Mouse (Mus musculus) bone marrow, adult 2 months (tissue): ENCODE measurements around the gene Arhgap25. TPM values are rescaled to one million over a fixed set of nuclear protein-coding genes. Genes with fewer than 3 reads are reported as not detected.

ENCODE experiments used
- H3K27ac ChIP-seq: fragments of 200-500 bp; 2 replicates; pipeline ENCODE4 v1.5.1; 2012; ENCODE audit warnings: low read depth, mild to moderate bottlenecking, control low read depth, inconsistent platforms, low read length; ENCODE audit not compliant: control insufficient read depth, poor library complexity, insufficient read depth
- H3K4me1 ChIP-seq: fragments of 200-500 bp; 2 replicates; pipeline ENCODE4 v1.6.1; 2011; ENCODE audit warnings: low read length; ENCODE audit not compliant: control insufficient read depth, insufficient read depth
- H3K4me3 ChIP-seq: fragments of 200-500 bp; replicated peaks from 2 replicates; pipeline ENCODE3; 2011; ENCODE audit warnings: mild to moderate bottlenecking, low read depth, low read length, control low read depth; ENCODE audit not compliant: control insufficient read depth
- CTCF ChIP-seq: fragments of 200-500 bp; IDR thresholded peaks from 2 replicates; pipeline ENCODE4 v1.5.1; 2011; ENCODE audit warnings: low read length, control low read depth; ENCODE audit not compliant: control insufficient read depth, insufficient read depth
- POLR2A ChIP-seq: fragments of 200-500 bp; IDR thresholded peaks from 2 replicates; pipeline ENCODE4 v1.6.1; 2011; ENCODE audit warnings: low read depth, mild to moderate bottlenecking, control low read depth, low read length, borderline replicate concordance; ENCODE audit not compliant: control insufficient read depth
- WGBS: fragments of 180-500 bp; shearing (Covaris S2); methylation state at CpG from one replicate; pipeline ENCODE4 v1.1.7; 2018; 5-methylcytosine and 5-hydroxymethylcytosine counted together
- polyA plus RNA-seq: library from polyadenylated mRNA; stranded (reverse); fragments of >200 nt; gene quantifications from 2 replicates; pipeline ENCODE4 v1.2.4, GENCODE M21; 2011; ENCODE audit warnings: low replicate concordance; ENCODE audit not compliant: missing spikeins, insufficient read depth, insufficient read length

The Arhgap25 gene
- polyA plus RNA-seq, 1 experiment = 24.4 TPM

DNA sequence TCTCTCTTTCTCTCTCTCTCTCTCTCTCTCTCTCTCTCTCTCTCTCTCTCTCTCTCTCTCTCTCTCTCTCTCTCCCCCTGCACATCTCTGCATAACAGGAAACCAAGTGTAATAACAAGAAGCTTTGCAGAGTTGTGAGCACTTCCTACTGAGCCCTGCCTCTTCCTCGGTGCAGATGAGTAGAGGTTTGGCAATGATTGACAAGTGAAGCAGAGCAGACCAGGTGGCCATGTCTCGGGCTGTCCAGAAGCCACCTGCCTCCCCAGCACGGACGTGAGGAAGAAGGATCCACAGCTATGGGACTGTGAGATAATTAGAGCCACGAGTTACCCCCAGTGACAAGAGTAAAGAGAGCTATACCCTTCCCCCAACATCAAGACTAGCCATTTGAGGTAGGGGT is 29.1 kb downstream of the Arhgap25 start:
- 6% methylated on average over 5 of the region's 5 CpGs for WGBS
- peak overlapping the region; percentile 68 for H3K27ac ChIP-seq
- no peak for TF ChIP-seq POLR2A
- no peak for TF ChIP-seq CTCF

DNA sequence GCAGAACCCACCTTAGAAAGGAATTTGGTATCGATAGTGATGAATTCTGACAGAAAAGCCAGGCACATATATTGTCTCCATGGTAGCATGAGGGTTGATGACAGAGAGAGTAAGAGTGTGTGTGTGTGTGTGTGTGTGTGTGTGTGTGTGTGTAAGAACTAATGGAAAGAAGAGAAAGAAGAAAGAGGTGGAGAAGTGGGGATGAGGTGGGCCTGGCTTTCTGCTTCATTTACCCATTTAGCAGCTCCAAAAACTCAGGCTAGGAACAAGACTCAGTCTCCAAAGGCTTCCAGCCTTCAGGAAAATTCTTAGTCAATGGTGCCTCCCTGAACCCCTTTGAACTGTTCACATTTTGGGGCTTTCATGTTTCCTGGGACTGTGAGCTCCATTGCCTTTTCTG is 29.5 kb downstream of the Arhgap25 start:
- WGBS = 74% methylated on average over 1 of the region's 1 CpGs
- Histone ChIP-seq H3K27ac (peak overlapping the region; percentile 68), H3K4me3 (no peak overlapping the region), H3K4me1 (peaks cover 22% of the 10 kb centered on the region)
- TF ChIP-seq POLR2A = no peak

More for the DNA sequence above, 29.1 kb downstream of the Arhgap25 start:
- H3K4me1 ChIP-seq = peaks cover 19% of the 10 kb centered on the region
- H3K4me3 ChIP-seq = no peak overlapping the region

DNA sequence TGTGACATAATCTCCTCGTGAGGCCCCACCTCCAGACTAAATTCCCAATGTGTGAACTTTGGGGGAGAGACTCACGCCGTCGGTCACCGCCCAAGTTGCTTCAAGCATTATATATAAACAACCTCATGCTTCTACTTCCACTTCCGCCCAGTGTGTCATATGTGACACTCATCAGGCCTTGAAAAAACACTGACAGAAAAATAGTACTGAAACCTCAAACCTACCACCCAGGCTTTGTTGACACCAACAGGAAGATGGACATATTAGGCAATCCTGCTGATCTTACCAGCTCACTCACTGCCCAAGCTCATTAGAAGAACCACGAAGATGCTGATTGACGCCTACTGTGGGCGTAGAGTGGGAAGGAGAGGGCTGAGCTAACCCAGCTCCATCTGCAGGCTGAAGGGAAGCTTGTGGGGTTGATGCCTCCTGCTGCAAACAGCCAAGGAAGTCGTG is 30.2 kb downstream of the Arhgap25 start:
- Histone ChIP-seq H3K27ac (peak overlapping the region; percentile 93), H3K4me1 (peaks cover 22% of the 10 kb centered on the region), H3K4me3 (no peak overlapping the region)
- no peak for TF ChIP-seq POLR2A
- peak; percentile 37; the same call in 1 of the 2 replicates for TF ChIP-seq CTCF
- WGBS = 4% methylated on average over 10 of the region's 10 CpGs

DNA sequence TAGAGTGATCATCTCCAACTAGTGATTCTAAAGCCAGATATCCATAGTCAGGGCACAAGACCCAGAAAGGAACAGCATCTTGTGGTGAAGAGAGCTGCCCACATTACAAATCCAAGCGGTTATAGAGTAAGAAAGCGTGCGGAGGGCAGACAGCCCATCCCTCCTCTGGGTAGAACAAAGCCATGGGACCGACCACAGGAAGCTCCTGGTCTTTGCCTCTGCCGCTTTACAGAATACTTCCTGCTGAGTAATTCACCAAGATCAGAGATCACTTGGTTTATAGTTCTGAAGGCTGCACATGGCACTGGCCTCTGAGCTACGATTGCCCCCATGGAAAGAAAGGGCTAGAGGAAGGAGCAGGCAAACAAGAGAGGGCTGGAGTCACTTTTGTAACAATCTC is 30.6 kb downstream of the Arhgap25 start:
- no peak for TF ChIP-seq CTCF
- no peak for TF ChIP-seq POLR2A
- H3K4me3 ChIP-seq = no peak overlapping the region
- 4% methylated on average over 6 of the region's 6 CpGs for WGBS
- H3K4me1 ChIP-seq = peaks cover 23% of the 10 kb centered on the region
- peak overlapping the region; percentile 93 for H3K27ac ChIP-seq

DNA sequence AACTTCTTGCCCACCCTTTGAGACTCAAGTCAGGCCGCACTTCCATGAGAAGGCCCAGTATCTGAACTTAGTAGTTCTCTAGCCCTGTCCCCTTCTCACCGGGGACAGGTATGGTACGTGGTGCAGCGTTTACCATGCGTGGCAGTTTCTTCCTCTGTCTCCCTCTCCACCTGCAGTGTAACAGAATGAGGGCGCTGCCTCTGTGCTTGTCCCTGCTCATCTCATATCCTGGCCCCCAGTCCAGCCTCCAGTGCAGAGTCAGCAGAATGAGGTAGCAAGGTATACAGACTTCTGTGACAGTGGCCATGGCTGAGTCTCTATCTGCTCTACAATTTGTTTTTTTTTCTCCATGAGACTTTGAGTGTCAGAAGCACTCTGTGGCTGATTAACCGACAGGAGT is 32.4 kb downstream of the Arhgap25 start:
- no peak for TF ChIP-seq POLR2A
- TF ChIP-seq CTCF = no peak
- 70% methylated on average over 7 of the region's 7 CpGs for WGBS
- Histone ChIP-seq H3K4me1 (peaks cover 31% of the 10 kb centered on the region), H3K4me3 (no peak overlapping the region), H3K27ac (peak overlapping the region; percentile 84)

DNA sequence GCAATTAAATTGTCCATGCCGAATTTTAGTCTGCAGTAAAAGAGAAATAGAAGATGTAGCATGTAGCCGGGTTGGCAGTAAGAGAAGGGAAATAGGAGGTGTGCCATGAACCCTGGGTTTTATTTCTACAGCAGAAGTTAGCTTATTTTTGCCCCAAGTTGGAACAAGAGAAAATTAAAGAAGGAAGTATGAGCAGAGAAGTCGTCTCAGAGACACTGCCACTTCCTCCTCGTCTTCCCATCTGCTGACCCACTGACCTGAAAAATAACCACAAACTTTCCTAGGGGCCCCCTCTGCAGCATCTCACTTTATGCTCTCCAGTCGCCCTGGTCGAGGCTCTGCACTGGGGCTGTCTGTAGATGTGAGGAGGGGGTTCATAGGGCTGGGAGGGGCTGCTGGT is 33.3 kb downstream of the Arhgap25 start:
- Histone ChIP-seq H3K4me1 (peaks cover 33% of the 10 kb centered on the region), H3K27ac (peak overlapping the region; percentile 84), H3K4me3 (no peak overlapping the region)
- TF ChIP-seq POLR2A (no peak), CTCF (no peak)
- WGBS = 2% methylated on average over 6 of the region's 6 CpGs

DNA sequence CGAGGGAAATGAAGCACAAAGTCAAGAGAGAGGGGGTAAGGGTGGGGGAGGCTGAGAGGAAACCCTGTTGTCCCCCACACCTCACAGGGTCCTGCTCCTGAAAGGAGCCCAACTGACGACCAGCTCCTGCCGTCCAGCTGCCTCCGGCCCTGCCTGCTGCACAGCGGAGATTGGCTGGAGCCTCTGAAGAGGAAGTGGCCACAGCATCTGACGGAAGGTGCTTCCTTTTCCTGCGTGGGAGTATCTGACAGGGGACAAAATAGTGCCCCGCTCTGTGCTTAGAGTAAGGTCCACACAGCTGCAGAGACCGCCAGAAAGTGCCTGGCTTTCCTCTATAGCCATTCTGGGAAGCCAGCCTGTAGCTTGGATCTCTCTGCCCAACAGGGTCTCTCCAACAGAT is 36.9 kb downstream of the Arhgap25 start:
- 2% methylated on average over 9 of the region's 9 CpGs for WGBS
- TF ChIP-seq POLR2A (peak; percentile 73; the same call in 1 of the 2 replicates), CTCF (no peak)
- Histone ChIP-seq H3K27ac (peak overlapping the region; percentile 84), H3K4me1 (peaks cover 23% of the 10 kb centered on the region), H3K4me3 (peak overlapping the region; percentile 79)

DNA sequence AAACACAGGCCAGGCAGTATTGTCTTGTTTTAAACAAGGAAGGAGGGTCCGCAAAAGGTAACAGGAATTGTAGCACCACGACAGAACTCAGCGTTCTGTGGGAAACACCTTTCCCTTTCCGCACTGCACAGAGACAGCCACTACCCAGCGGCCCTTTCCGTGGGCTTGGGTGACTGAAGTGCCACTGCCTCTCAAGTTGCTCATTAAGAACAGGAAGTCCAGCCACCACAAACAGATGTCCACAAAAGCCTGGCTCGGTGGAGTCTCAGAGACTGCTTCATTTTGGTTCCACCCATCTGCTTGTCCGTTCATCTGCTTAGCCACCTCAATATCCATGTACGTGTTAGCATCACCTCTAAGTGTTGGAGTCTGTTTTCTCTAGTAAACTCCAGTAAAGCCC is 38.7 kb downstream of the Arhgap25 start:
- WGBS = 11% methylated on average over 9 of the region's 9 CpGs
- TF ChIP-seq POLR2A (no peak), CTCF (no peak)
- Histone ChIP-seq H3K4me3 (peak overlapping the region; percentile 68), H3K4me1 (peaks cover 18% of the 10 kb centered on the region), H3K27ac (peak overlapping the region; percentile 25; the same call in 1 of the 2 replicates)

DNA sequence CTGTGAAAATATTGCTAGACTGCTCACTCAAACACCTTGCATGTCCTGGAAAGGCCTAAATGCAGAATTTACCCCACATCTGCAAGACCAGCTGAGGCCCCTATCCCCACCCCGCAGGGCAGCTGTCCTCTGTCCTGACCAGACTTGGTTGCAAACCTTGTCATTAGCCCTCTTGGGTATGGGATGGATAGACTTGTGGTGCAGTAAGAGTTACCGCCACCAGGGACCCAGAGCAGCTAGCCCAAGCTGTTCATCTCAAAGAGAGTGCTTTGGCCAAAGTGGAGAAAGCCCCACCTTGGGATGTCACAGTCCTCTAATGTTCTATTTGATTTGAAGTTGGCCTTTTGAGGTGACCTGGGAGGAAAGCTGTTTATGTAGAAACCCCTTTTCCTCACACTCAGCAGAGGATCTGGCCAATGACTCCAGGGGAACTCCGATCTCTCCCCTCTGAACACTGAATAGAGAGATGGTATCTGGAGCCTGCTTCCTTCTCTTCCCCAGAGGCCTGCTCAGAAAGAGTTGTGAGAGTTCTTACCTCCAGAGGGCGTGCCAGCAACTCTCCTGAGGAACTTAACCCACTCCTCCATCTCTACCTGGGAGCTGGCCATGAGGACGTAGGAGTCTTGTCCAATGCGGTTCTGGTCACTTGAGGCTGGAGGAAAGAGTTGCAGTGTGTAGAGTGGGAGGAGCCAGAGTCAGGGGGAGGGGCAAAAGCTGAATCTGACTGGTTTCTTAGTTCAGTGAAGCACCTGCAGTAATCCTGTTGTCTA is 45.2 kb downstream of the Arhgap25 start:
- no peak overlapping the region for H3K27ac ChIP-seq
- TF ChIP-seq POLR2A = no peak
- peak; percentile 60 for TF ChIP-seq CTCF
- H3K4me1 ChIP-seq = no peaks in the 10 kb centered on the region
- no peak overlapping the region for H3K4me3 ChIP-seq
- 70% methylated on average over 6 of the region's 6 CpGs for WGBS
